Mouse (Mus musculus): ENCODE data around the gene Cadps. TPM values are rescaled to one million over a fixed set of nuclear protein-coding genes. Genes with fewer than 3 reads are reported as not detected.
A peak's percentile ranks its signal among the peaks of the same experiment; 100 is the strongest.

Gene Cadps
- total and polyA plus RNA-seq, 2 experiments from 2014 or later, result 33.4 to 176 TPM

GRCm38 (mm10) chr14:12642868-12643512 is 179.9 kb downstream of the Cadps start:
- no peak overlapping the region for H3K9ac ChIP-seq (replicated peaks; ENCODE audit: low read length)
- no peak overlapping the region for H3K4me3 ChIP-seq (ENCODE audit: low read length)
- H3K9me3 ChIP-seq (ENCODE audit: low read length), result no peaks in the 10 kb centered on the region
- no peak for DNase-seq (ENCODE audit: low spot score)
- no peaks in the 10 kb centered on the region for H3K27me3 ChIP-seq (ENCODE audit: insufficient read depth, low read length)
- no peak for ATAC-seq
- 64% methylated on average over 6 of the region's 6 CpGs for WGBS
- H3K36me3 ChIP-seq (ENCODE audit: insufficient read depth, low read length), result no peaks in the 10 kb centered on the region
- TF ChIP-seq CTCF (IDR thresholded peaks at IDR 0.05; ENCODE audit: low read depth), result no peak
- no peak overlapping the region for H3K27ac ChIP-seq
- H3K4me2 ChIP-seq (ENCODE audit: low read depth, low read length), result no peak overlapping the region
- no peaks in the 10 kb centered on the region for H3K4me1 ChIP-seq (ENCODE audit: insufficient read depth, low read length)

GRCm38 (mm10) chr14:12638762-12639161 is 184.1 kb downstream of the Cadps start:
- H3K4me2 ChIP-seq (ENCODE audit: low read depth, low read length), result no peak overlapping the region
- 86% methylated on average over 2 of the region's 2 CpGs for WGBS
- H3K4me1 ChIP-seq (ENCODE audit: insufficient read depth, low read length), result no peaks in the 10 kb centered on the region
- DNase-seq (ENCODE audit: low spot score) (no peak), ATAC-seq (no peak)
- H3K27me3 ChIP-seq (ENCODE audit: insufficient read depth, low read length), result no peaks in the 10 kb centered on the region
- no peak for TF ChIP-seq CTCF (IDR thresholded peaks at IDR 0.05; ENCODE audit: low read depth)
- H3K9ac ChIP-seq (replicated peaks; ENCODE audit: low read length), result no peak overlapping the region
- no peaks in the 10 kb centered on the region for H3K36me3 ChIP-seq (ENCODE audit: insufficient read depth, low read length)
- H3K4me3 ChIP-seq (ENCODE audit: low read length), result no peak overlapping the region
- H3K27ac ChIP-seq, result no peak overlapping the region
- H3K9me3 ChIP-seq (ENCODE audit: low read length), result no peaks in the 10 kb centered on the region

- TF ChIP-seq CTCF (IDR thresholded peaks at IDR 0.05; ENCODE audit: low read depth), result no peak
- Histone ChIP-seq H3K4me2 (ENCODE audit: low read depth, low read length) (no peak overlapping the region), H3K4me3 (ENCODE audit: low read length) (no peak overlapping the region), H3K27ac (no peak overlapping the region), H3K27me3 (ENCODE audit: insufficient read depth, low read length) (no peaks in the 10 kb centered on the region), H3K36me3 (ENCODE audit: insufficient read depth, low read length) (no peaks in the 10 kb centered on the region), H3K9ac (replicated peaks; ENCODE audit: low read length) (no peak overlapping the region), H3K9me3 (ENCODE audit: low read length) (no peaks in the 10 kb centered on the region), H3K4me1 (ENCODE audit: insufficient read depth, low read length) (no peaks in the 10 kb centered on the region)
- no peak for DNase-seq (ENCODE audit: low spot score)
- 74% methylated on average over 7 of the region's 7 CpGs for WGBS
- ATAC-seq, result 0 out of 2 replicates have a peak, but pooled peaks have one; percentile 45
Measured at GRCm38 (mm10) chr14:12637121-12637754, 185.6 kb downstream of the Cadps start.

- H3K36me3 ChIP-seq (ENCODE audit: insufficient read depth, low read length), result no peaks in the 10 kb centered on the region
- no peaks in the 10 kb centered on the region for H3K9me3 ChIP-seq (ENCODE audit: low read length)
- WGBS, result 67% methylated on average over 11 of the region's 11 CpGs
- H3K4me3 ChIP-seq (ENCODE audit: low read length), result no peak overlapping the region
- no peak overlapping the region for H3K27ac ChIP-seq
- no peaks in the 10 kb centered on the region for H3K27me3 ChIP-seq (ENCODE audit: insufficient read depth, low read length)
- DNase-seq (ENCODE audit: low spot score) (peak; percentile 57), ATAC-seq (peak; percentile 66)
- TF ChIP-seq CTCF (IDR thresholded peaks at IDR 0.05; ENCODE audit: low read depth), result no peak; the same call in 1 of the 2 replicates
- H3K9ac ChIP-seq (replicated peaks; ENCODE audit: low read length), result no peak overlapping the region
- H3K4me1 ChIP-seq (ENCODE audit: insufficient read depth, low read length), result no peaks in the 10 kb centered on the region
- no peak overlapping the region for H3K4me2 ChIP-seq (ENCODE audit: low read depth, low read length)
Measured at GRCm38 (mm10) chr14:12624256-12625130, 198.4 kb downstream of the Cadps start.

GRCm38 (mm10) chr14:12607025-12607424 is 215.9 kb downstream of the Cadps start:
- Histone ChIP-seq H3K36me3 (ENCODE audit: insufficient read depth, low read length) (no peaks in the 10 kb centered on the region), H3K27ac (no peak overlapping the region), H3K4me3 (ENCODE audit: low read length) (no peak overlapping the region), H3K9me3 (ENCODE audit: low read length) (no peaks in the 10 kb centered on the region), H3K9ac (replicated peaks; ENCODE audit: low read length) (no peak overlapping the region), H3K4me1 (ENCODE audit: insufficient read depth, low read length) (no peaks in the 10 kb centered on the region), H3K27me3 (ENCODE audit: insufficient read depth, low read length) (no peaks in the 10 kb centered on the region), H3K4me2 (ENCODE audit: low read depth, low read length) (no peak overlapping the region)
- ATAC-seq (no peak), DNase-seq (ENCODE audit: low spot score) (no peak)
- no peak for TF ChIP-seq CTCF (IDR thresholded peaks at IDR 0.05; ENCODE audit: low read depth)
- WGBS, result 86% methylated on average over 4 of the region's 4 CpGs

GRCm38 (mm10) chr14:12606202-12606601 is 216.7 kb downstream of the Cadps start:
- Histone ChIP-seq H3K4me1 (ENCODE audit: insufficient read depth, low read length) (no peaks in the 10 kb centered on the region), H3K9me3 (ENCODE audit: low read length) (no peaks in the 10 kb centered on the region), H3K4me3 (ENCODE audit: low read length) (no peak overlapping the region), H3K27me3 (ENCODE audit: insufficient read depth, low read length) (no peaks in the 10 kb centered on the region), H3K27ac (no peak overlapping the region), H3K36me3 (ENCODE audit: insufficient read depth, low read length) (no peaks in the 10 kb centered on the region), H3K9ac (replicated peaks; ENCODE audit: low read length) (no peak overlapping the region), H3K4me2 (ENCODE audit: low read depth, low read length) (no peak overlapping the region)
- 86% methylated on average over 4 of the region's 4 CpGs for WGBS
- ATAC-seq (no peak), DNase-seq (ENCODE audit: low spot score) (no peak)
- no peak for TF ChIP-seq CTCF (IDR thresholded peaks at IDR 0.05; ENCODE audit: low read depth)
